Comparison of ENCODE assay signal across 8 mouse cellular contexts in the genomic region with DNA sequence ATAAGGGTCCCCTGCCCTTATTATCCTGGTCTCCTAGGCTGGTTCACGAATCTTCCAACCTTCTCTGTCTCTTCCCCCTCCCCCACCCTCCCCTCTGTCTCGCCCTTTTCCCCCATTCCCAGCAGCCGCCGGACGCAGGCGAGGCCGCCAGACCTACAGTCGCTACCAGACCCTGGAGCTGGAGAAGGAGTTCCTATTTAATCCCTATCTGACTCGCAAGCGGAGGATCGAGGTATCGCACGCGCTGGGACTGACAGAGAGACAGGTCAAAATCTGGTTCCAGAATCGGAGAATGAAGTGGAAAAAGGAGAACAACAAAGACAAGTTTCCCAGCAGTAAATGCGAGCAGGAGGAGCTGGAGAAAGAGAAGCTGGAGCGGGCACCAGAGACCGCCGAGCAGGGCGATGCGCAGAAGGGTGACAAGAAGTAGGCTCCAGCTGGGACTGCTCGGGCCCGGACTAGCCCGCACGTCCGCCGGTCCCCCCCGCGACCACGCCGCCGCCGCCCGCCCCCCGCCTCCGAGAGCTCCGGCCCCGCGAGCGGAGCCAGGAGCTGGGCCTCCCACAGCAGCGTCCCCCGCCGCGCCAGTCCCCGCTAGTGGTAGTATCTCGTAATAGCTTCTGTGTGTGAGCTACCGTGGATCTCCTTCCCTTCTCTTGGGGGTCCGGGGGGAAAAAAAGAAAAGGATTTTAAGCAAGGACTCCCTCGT. TPM values are rescaled to one million over a fixed set of nuclear protein-coding genes. Genes with fewer than 3 reads are reported as not detected.
DNase-seq lines count a peak whose midpoint lies in the region; ATAC-seq and TF ChIP-seq lines count a peak whose summit lies in the region.

No protein-coding gene starts in this region.

- no peaks in the 10 kb centered on the region for H3K4me1 ChIP-seq in forebrain, embryonic 14.5 days (ENCODE audit: control insufficient read depth, insufficient read depth, low read length)
- peaks cover 27% of the 10 kb centered on the region for H3K4me1 ChIP-seq in kidney, postnatal 0 days (replicated peaks; ENCODE audit: insufficient read depth, low read length)
- H3K4me1 ChIP-seq in midbrain, embryonic 13.5 days (replicated peaks) = peaks cover 13% of the 10 kb centered on the region; the same call in 1 of the 2 replicates

- TF ChIP-seq CTCF in C2C12 (IDR thresholded peaks at IDR 0.05; ENCODE audit: control insufficient read depth, insufficient read depth, insufficient read length) = no peak
- TF ChIP-seq CTCF in kidney, postnatal 0 days (IDR thresholded peaks at IDR 0.05; ENCODE audit: low read depth) = peak; percentile 22; the same call in 1 of the 2 replicates

- H3K9me3 ChIP-seq in forebrain, embryonic 14.5 days (replicated peaks; ENCODE audit: control insufficient read depth, low read length) = no peaks in the 10 kb centered on the region
- H3K9me3 ChIP-seq in kidney, postnatal 0 days (replicated peaks; ENCODE audit: low read length) = no peaks in the 10 kb centered on the region
- no peaks in the 10 kb centered on the region for H3K9me3 ChIP-seq in midbrain, embryonic 13.5 days

- H3K27me3 ChIP-seq in C2C12 (ENCODE audit: control insufficient read depth, insufficient read depth, insufficient read length) = peaks cover 92% of the 10 kb centered on the region
- H3K27me3 ChIP-seq in forebrain, embryonic 14.5 days (replicated peaks; ENCODE audit: control insufficient read depth, insufficient read depth, low read length) = peaks cover 95% of the 10 kb centered on the region
- no peaks in the 10 kb centered on the region for H3K27me3 ChIP-seq in kidney, postnatal 0 days (ENCODE audit: insufficient read depth, low read length)
- H3K27me3 ChIP-seq in midbrain, embryonic 13.5 days = peaks cover 99% of the 10 kb centered on the region

- peak overlapping the region; percentile 44 for H3ac ChIP-seq in C2C12 (ENCODE audit: control insufficient read depth, insufficient read length, low read depth)

- DNase-seq in 3T3-L1 (ENCODE audit: low read depth, low spot score) (peak; percentile 43), MN1 (ENCODE audit: low spot score) (no peak)
- peak; percentile 53 for DNase-seq in forebrain, embryonic 14.5 days (ENCODE audit: low spot score)
- DNase-seq in kidney, postnatal 0 days (ENCODE audit: low spot score) = peak; percentile 89
- DNase-seq in c-Kit-positive CD71-positive TER-119-positive erythroid progenitor cells, embryonic 14.5 days (ENCODE audit: low spot score) = no peak
- no peak for DNase-seq in ovary, adult 18-20 months (ENCODE audit: low spot score)

- peak overlapping the region; percentile 37 for H3K4me2 ChIP-seq in forebrain, embryonic 14.5 days (ENCODE audit: low read length)
- peak overlapping the region; percentile 96 for H3K4me2 ChIP-seq in kidney, postnatal 0 days (ENCODE audit: low read length)
- peak overlapping the region; percentile 43 for H3K4me2 ChIP-seq in midbrain, embryonic 13.5 days (replicated peaks)

- H3K27ac ChIP-seq in forebrain, embryonic 14.5 days (ENCODE audit: low read depth, low read length) = no peak overlapping the region
- H3K27ac ChIP-seq in kidney, postnatal 0 days = peak overlapping the region; percentile 99
- H3K27ac ChIP-seq in midbrain, embryonic 13.5 days = no peak overlapping the region

- no peaks in the 10 kb centered on the region for H3K79me2 ChIP-seq in C2C12 (ENCODE audit: control insufficient read depth, insufficient read depth)

- no peak for ATAC-seq in forebrain, embryonic 14.5 days
- no peak for ATAC-seq in kidney, postnatal 0 days (replicated peaks; ENCODE audit: low FRiP score, low read depth)
- ATAC-seq in midbrain, embryonic 13.5 days = no peak

- no peak overlapping the region for H3K4me3 ChIP-seq in C2C12 (ENCODE audit: insufficient read depth, poor library complexity, severe bottlenecking)
- peak overlapping the region; percentile 17; the same call in 1 of the 2 replicates for H3K4me3 ChIP-seq in forebrain, embryonic 14.5 days (ENCODE audit: low read depth, low read length)
- H3K4me3 ChIP-seq in kidney, postnatal 0 days (replicated peaks; ENCODE audit: low read depth, low read length) = peak overlapping the region; percentile 84
- H3K4me3 ChIP-seq in midbrain, embryonic 13.5 days (replicated peaks) = peak overlapping the region; percentile 14

- H3K9ac ChIP-seq in forebrain, embryonic 14.5 days (ENCODE audit: low read length) = no peak overlapping the region; the same call in 1 of the 2 replicates
- peak overlapping the region; percentile 98 for H3K9ac ChIP-seq in kidney, postnatal 0 days (ENCODE audit: low read depth, low read length)
- no peak overlapping the region for H3K9ac ChIP-seq in midbrain, embryonic 13.5 days (replicated peaks)

- no peaks in the 10 kb centered on the region for H3K36me3 ChIP-seq in C2C12 (ENCODE audit: control insufficient read depth, insufficient read depth)
- no peaks in the 10 kb centered on the region for H3K36me3 ChIP-seq in forebrain, embryonic 14.5 days (ENCODE audit: control insufficient read depth, insufficient read depth, low read length)
- H3K36me3 ChIP-seq in kidney, postnatal 0 days (ENCODE audit: insufficient read depth, low read length) = no peaks in the 10 kb centered on the region
- no peaks in the 10 kb centered on the region for H3K36me3 ChIP-seq in midbrain, embryonic 13.5 days

- no peaks in the 10 kb centered on the region for H3K79me3 ChIP-seq in C2C12 (ENCODE audit: low read depth)

- under 1% methylated on average over 49 of the region's 49 CpGs for WGBS in forebrain, embryonic 14.5 days
- WGBS in kidney, postnatal 0 days = under 1% methylated on average over 48 of the region's 49 CpGs
- WGBS in midbrain, embryonic 13.5 days = under 1% methylated on average over 48 of the region's 49 CpGs

TF ChIP-seq in C2C12, 6 proteins besides CTCF, POLR2A, EP300 and RAD21:
- no peak for TF ChIP-seq FOSL1 (IDR thresholded peaks at IDR 0.05; ENCODE audit: insufficient read depth, low read length, poor library complexity, severe bottlenecking)
- TF ChIP-seq MYOG (IDR thresholded peaks at IDR 0.05; ENCODE audit: control insufficient read depth, extremely low read depth, insufficient read length) = no peak
- no peak for TF ChIP-seq MAX (IDR thresholded peaks at IDR 0.05)
- TF ChIP-seq CEBPB (IDR thresholded peaks at IDR 0.05; ENCODE audit: low read depth) = no peak
- no peak for TF ChIP-seq USF1 (IDR thresholded peaks at IDR 0.05; ENCODE audit: low read depth)
- no peak for TF ChIP-seq MYOD1 (IDR thresholded peaks at IDR 0.05; ENCODE audit: control insufficient read depth, insufficient read length, low read depth)

RNA-seq across cellular contexts. Expression of gene Hoxb7, which starts 2.2 kb away (rescaled TPM):
- polyA plus RNA-seq in C2C12 (2012; fragmentation: generic; extraction: Trizol) = 0.04 TPM
- not detected in 2 replicates for polyA plus RNA-seq in forebrain, embryonic 14.5 days (2014; fragmentation: Nextera tagmentation; extraction: Ambion mirVana)
- 56.1 and 58.9 TPM in 2 replicates for polyA plus RNA-seq in kidney, postnatal 0 days (2015; fragmentation: Nextera tagmentation; extraction: Ambion mirVana)
- polyA plus RNA-seq in midbrain, embryonic 13.5 days (2015; fragmentation: Nextera tagmentation; extraction: Ambion mirVana) = not detected in 2 replicates

RNA-seq across cellular contexts. Expression of gene Hoxb8, which starts 2.5 kb away (rescaled TPM):
- 0.02 TPM for polyA plus RNA-seq in C2C12 (2012; fragmentation: generic; extraction: Trizol)
- not detected in 2 replicates for polyA plus RNA-seq in forebrain, embryonic 14.5 days (2014; fragmentation: Nextera tagmentation; extraction: Ambion mirVana)
- 8.7 and 12.2 TPM in 2 replicates for polyA plus RNA-seq in kidney, postnatal 0 days (2015; fragmentation: Nextera tagmentation; extraction: Ambion mirVana)
- polyA plus RNA-seq in midbrain, embryonic 13.5 days (2015; fragmentation: Nextera tagmentation; extraction: Ambion mirVana) = not detected in 2 replicates

RNA-seq across cellular contexts. Expression of gene Hoxb6, which starts 8.1 kb away (rescaled TPM):
- 0.05 TPM for polyA plus RNA-seq in C2C12 (2012; fragmentation: generic; extraction: Trizol)
- polyA plus RNA-seq in forebrain, embryonic 14.5 days (2014; fragmentation: Nextera tagmentation; extraction: Ambion mirVana) = not detected in 2 replicates
- 45.0 and 47.8 TPM in 2 replicates for polyA plus RNA-seq in kidney, postnatal 0 days (2015; fragmentation: Nextera tagmentation; extraction: Ambion mirVana)
- polyA plus RNA-seq in midbrain, embryonic 13.5 days (2015; fragmentation: Nextera tagmentation; extraction: Ambion mirVana) = not detected in 2 replicates

RNA-seq across cellular contexts. Expression of gene Hoxb9, which starts 12.9 kb away (rescaled TPM):
- not detected for polyA plus RNA-seq in C2C12 (2012; fragmentation: generic; extraction: Trizol)
- not detected in 2 replicates for polyA plus RNA-seq in forebrain, embryonic 14.5 days (2014; fragmentation: Nextera tagmentation; extraction: Ambion mirVana)
- polyA plus RNA-seq in kidney, postnatal 0 days (2015; fragmentation: Nextera tagmentation; extraction: Ambion mirVana) = 22.6 and 23.1 TPM in 2 replicates
- polyA plus RNA-seq in midbrain, embryonic 13.5 days (2015; fragmentation: Nextera tagmentation; extraction: Ambion mirVana) = not detected in 2 replicates

RNA-seq across cellular contexts. Expression of gene Hoxb5, which starts 18.9 kb away (rescaled TPM):
- not detected for polyA plus RNA-seq in C2C12 (2012; fragmentation: generic; extraction: Trizol)
- polyA plus RNA-seq in forebrain, embryonic 14.5 days (2014; fragmentation: Nextera tagmentation; extraction: Ambion mirVana) = 0.15 TPM in 1 of 2 replicates, not detected in the other
- polyA plus RNA-seq in kidney, postnatal 0 days (2015; fragmentation: Nextera tagmentation; extraction: Ambion mirVana) = 10.2 and 12.9 TPM in 2 replicates
- polyA plus RNA-seq in midbrain, embryonic 13.5 days (2015; fragmentation: Nextera tagmentation; extraction: Ambion mirVana) = 0.08 TPM in 1 of 2 replicates, not detected in the other

Comparison
In these comparisons a context has a peak if more than half of its experiments do, and no peak if none do; other contexts are left out.
1. DNase-seq: peak in 3T3-L1 (single experiment), forebrain, embryonic 14.5 days (single experiment) and kidney, postnatal 0 days (single experiment); none in MN1 (single experiment), c-Kit-positive CD71-positive TER-119-positive erythroid progenitor cells, embryonic 14.5 days (single experiment) and ovary, adult 18-20 months (single experiment).
2. H3K4me2 ChIP-seq: peak in every context shown above with its lines; median percentile 96 in kidney, postnatal 0 days; 43 in midbrain, embryonic 13.5 days; 37 in forebrain, embryonic 14.5 days.
3. RNA of gene Hoxb7, which starts 2.2 kb away (polyA plus RNA-seq): 56.1 to 58.9 TPM in kidney, postnatal 0 days; 0.04 TPM in C2C12 (single experiment), not detected in forebrain, embryonic 14.5 days and not detected in midbrain, embryonic 13.5 days; every median in the first group is over 10 times any median in the second.
4. RNA of gene Hoxb6, which starts 8.1 kb away (polyA plus RNA-seq): 45.0 to 47.8 TPM in kidney, postnatal 0 days; not detected in midbrain, embryonic 13.5 days, 0.05 TPM in C2C12 (single experiment) and not detected in forebrain, embryonic 14.5 days; every median in the first group is over 10 times any median in the second.